Mouse (Mus musculus) kidney, embryonic 16.5 days (tissue): ENCODE results near the gene Arl4d. TPM values are rescaled to one million over a fixed set of nuclear protein-coding genes. Genes with fewer than 3 reads are reported as not detected.
"Not testable (repeated sequence)": the region's sequence is repeated elsewhere in the genome, so short reads cannot be mapped to it uniquely, and the experiment has no call there.

ENCODE experiments used
- ATAC-seq: fragments of 200-750 bp; cut with Nextera tagmentation; 2 replicates; pipeline ENCODE4 v1.8.0; 2017; ENCODE audit warnings: moderate TSS enrichment; ENCODE audit not compliant: low FRiP score, low TSS enrichment
- H3K27ac ChIP-seq: fragments of 300-500 bp; sonication (generic); 2 replicates; pipeline ENCODE4 v1.5.1; 2014; ENCODE audit warnings: low read length
- H3K27me3 ChIP-seq: fragments of 300-500 bp; sonication (generic); 2 replicates; pipeline ENCODE4 v1.6.1; 2014; ENCODE audit warnings: low read length, control low read depth, mixed read lengths; ENCODE audit not compliant: insufficient read depth
- H3K36me3 ChIP-seq: fragments of 300-500 bp; sonication (generic); 2 replicates; pipeline ENCODE4 v1.6.1; 2014; ENCODE audit warnings: low read length, control low read depth, mixed read lengths; ENCODE audit not compliant: insufficient read depth
- H3K4me1 ChIP-seq: fragments of 300-500 bp; sonication (generic); 2 replicates; pipeline ENCODE4 v1.6.1; 2014; ENCODE audit warnings: low read length, control low read depth, mixed read lengths; ENCODE audit not compliant: insufficient read depth
- H3K4me2 ChIP-seq: fragments of 300-500 bp; sonication (generic); replicated peaks from 2 replicates; pipeline ENCODE4 v1.6.1; 2014; ENCODE audit warnings: low read depth, low read length
- H3K4me3 ChIP-seq: fragments of 300-500 bp; sonication (generic); 2 replicates; pipeline ENCODE4 v1.5.1; 2014; ENCODE audit warnings: mild to moderate bottlenecking, low read length
- H3K9ac ChIP-seq: fragments of 300-500 bp; sonication (generic); replicated peaks from 2 replicates; pipeline ENCODE4 v1.6.1; 2014; ENCODE audit warnings: low read length
- H3K9me3 ChIP-seq: fragments of 300-500 bp; sonication (generic); 2 replicates; pipeline ENCODE4 v1.6.1; 2016; ENCODE audit warnings: low read length, control low read depth
- WGBS: fragments of 180-500 bp; shearing (Covaris S2); extraction: QIAGEN DNeasy Blood & Tissue Kit; methylation state at CpG from one replicate; pipeline ENCODE4 v1.1.7; 2014; 5-methylcytosine and 5-hydroxymethylcytosine counted together
- polyA plus RNA-seq: library from polyadenylated mRNA; unstranded; fragments of >200 nt; fragmentation: Nextera tagmentation; extraction: Ambion mirVana; gene quantifications from 2 replicates; pipeline ENCODE4 v1.2.1, GENCODE M21; 2015

Arl4d gene
- polyA plus RNA-seq: 5.1 and 6.4 TPM in 2 replicates

GRCm38 (mm10) chr11:101664825-101665635 lies at the start of gene Arl4d:
Arl4d (plus strand) TSS chr11:101665541.
- peak within 1 kb of the TSS; percentile 65 for H3K27ac ChIP-seq
- no peaks in the 10 kb centered on the region for H3K36me3 ChIP-seq
- peaks cover 8% of the 10 kb centered on the region for H3K4me1 ChIP-seq
- 6% methylated on average over 34 of the region's 34 CpGs for WGBS
- H3K9me3 ChIP-seq: no peaks in the 10 kb centered on the region
- peak within 1 kb of the TSS; percentile 66 for H3K4me3 ChIP-seq
- peak; percentile 93 for ATAC-seq
- H3K9ac ChIP-seq: peak within 1 kb of the TSS; percentile 75
- H3K27me3 ChIP-seq: 0 out of 2 replicates have a peak, but pooled peaks cover 4% of the 10 kb centered on the region
- H3K4me2 ChIP-seq: peak within 1 kb of the TSS; percentile 93

DNA sequence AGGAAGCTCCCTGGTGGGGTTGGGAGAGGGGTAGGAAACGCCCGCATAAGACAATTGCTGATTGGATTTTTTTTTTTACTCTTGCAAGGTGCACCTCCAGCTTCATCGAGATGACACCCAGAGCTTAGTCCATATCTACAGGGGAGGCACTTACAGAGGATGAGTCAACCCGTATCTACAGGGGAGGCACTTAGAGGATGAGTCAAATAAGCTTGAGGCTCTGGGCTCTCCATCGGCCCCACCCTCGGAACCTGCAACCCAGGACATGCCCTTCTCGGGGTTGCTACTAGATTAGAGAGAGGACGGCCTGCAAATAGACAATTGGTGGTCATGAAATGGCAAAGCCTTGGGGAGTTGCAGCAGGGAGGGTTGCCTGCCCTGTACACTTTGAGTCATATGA lies 49.2 kb upstream of the Arl4d start:
- Histone ChIP-seq H3K9ac (no peak overlapping the region), H3K4me2 (no peak overlapping the region), H3K27me3 (no peaks in the 10 kb centered on the region), H3K27ac (no peak overlapping the region), H3K4me3 (no peak overlapping the region), H3K9me3 (no peaks in the 10 kb centered on the region), H3K36me3 (no peaks in the 10 kb centered on the region), H3K4me1 (peaks cover 6% of the 10 kb centered on the region; the same call in 1 of the 2 replicates)
- ATAC-seq: no peak
- 88% methylated on average over 8 of the region's 8 CpGs for WGBS

DNA sequence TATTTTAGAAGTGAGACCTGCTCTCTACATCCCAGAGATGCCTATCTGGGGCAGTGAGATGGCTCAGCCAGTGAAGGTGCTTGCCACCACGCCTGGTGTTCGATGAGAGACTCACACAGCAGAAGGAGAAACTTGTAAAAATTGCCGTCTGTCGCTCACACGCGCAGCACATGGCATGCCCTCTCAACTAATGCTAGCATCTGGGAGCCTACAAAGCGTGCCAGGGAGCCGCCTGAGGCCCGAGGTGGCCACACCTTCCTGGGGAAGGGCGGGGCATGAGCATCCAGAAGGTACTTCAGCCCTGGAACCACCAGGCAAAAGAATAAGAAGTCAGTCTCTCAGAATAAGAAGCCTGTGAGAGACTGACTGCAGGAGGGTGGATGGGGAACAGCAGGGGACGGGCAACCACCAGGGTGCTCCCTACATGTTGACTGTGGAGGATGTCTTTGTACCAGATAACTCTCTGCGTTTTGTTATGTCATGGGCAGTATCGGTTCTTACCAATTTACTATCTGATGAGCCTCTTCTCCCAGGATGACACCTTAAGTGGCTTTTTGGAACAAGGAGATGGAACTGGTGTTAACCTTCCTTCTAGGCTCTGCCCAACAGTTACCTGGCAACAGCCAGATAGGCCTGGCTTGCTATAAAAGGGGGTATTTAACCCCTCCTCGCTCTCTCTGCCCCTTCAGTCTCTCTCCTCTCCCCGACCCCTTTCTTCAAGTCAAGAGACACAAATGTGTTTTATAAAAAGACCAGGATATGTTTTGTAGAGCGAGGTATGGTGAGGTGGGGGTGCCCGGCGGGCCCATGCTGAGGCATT lies 48.2 kb upstream of the Arl4d start:
- Histone ChIP-seq H3K4me3 (no peak overlapping the region), H3K36me3 (no peaks in the 10 kb centered on the region), H3K27me3 (no peaks in the 10 kb centered on the region), H3K4me1 (peaks cover 6% of the 10 kb centered on the region; the same call in 1 of the 2 replicates), H3K4me2 (no peak overlapping the region), H3K9me3 (no peaks in the 10 kb centered on the region), H3K27ac (no peak overlapping the region), H3K9ac (no peak overlapping the region)
- 25% methylated on average over 18 of the region's 18 CpGs for WGBS
- no peak for ATAC-seq

- no peaks in the 10 kb centered on the region for H3K9me3 ChIP-seq
- no peak overlapping the region for H3K27ac ChIP-seq
- H3K27me3 ChIP-seq: no peaks in the 10 kb centered on the region
- H3K9ac ChIP-seq: no peak overlapping the region
- WGBS: 15% methylated on average over 8 of the region's 8 CpGs
- peaks cover 6% of the 10 kb centered on the region; the same call in 1 of the 2 replicates for H3K4me1 ChIP-seq
- no peaks in the 10 kb centered on the region for H3K36me3 ChIP-seq
- H3K4me2 ChIP-seq: peak overlapping the region; percentile 25; the same call in 1 of the 2 replicates
- no peak overlapping the region for H3K4me3 ChIP-seq
- peak; percentile 63; the same call in 1 of the 2 replicates for ATAC-seq
These were observed 47.5 kb upstream of the Arl4d start for GRCm38 (mm10) chr11:101617849-101618248.

- Histone ChIP-seq H3K36me3 (no peaks in the 10 kb centered on the region), H3K9me3 (no peaks in the 10 kb centered on the region), H3K4me2 (no peak overlapping the region), H3K9ac (no peak overlapping the region), H3K4me3 (no peak overlapping the region), H3K27ac (no peak overlapping the region), H3K27me3 (no peaks in the 10 kb centered on the region), H3K4me1 (peaks cover 6% of the 10 kb centered on the region; the same call in 1 of the 2 replicates)
- no peak for ATAC-seq
- 80% methylated on average over 3 of the region's 3 CpGs for WGBS
These were observed 46.7 kb upstream of the Arl4d start for GRCm38 (mm10) chr11:101618596-101618995.

- ATAC-seq, H3K4me2 ChIP-seq, H3K4me1 ChIP-seq, H3K4me3 ChIP-seq, H3K27me3 ChIP-seq, H3K27ac ChIP-seq, H3K36me3 ChIP-seq, H3K9ac ChIP-seq, H3K9me3 ChIP-seq: not testable (repeated sequence)
- 74% methylated on average over 11 of the region's 11 CpGs for WGBS
These were observed 45.2 kb upstream of the Arl4d start for GRCm38 (mm10) chr11:101620022-101620655.

DNA sequence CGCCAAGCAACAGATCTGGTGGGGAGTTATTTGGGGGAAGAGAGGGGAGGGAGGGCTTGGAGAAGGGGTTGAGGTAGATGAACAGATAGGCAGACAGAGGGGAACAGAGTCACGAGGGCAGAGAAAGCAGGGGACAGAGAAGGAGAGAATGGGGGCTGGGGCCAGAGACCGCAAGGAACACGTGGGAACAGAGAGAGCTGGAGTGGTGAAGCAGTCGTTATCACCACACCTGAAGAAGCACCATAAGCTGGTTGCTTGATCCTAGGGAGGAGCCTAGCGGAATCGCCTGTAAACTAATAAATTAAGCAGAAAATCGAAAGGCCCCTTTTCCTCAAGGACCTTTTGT lies 38.7 kb upstream of the Arl4d start:
- WGBS: 1% methylated on average over 8 of the region's 8 CpGs
- peak overlapping the region; percentile 78 for H3K9ac ChIP-seq
- no peaks in the 10 kb centered on the region for H3K27me3 ChIP-seq
- no peaks in the 10 kb centered on the region for H3K36me3 ChIP-seq
- H3K9me3 ChIP-seq: no peaks in the 10 kb centered on the region
- peak overlapping the region; percentile 80 for H3K4me2 ChIP-seq
- peak; percentile 11; the same call in 1 of the 2 replicates for ATAC-seq
- peak overlapping the region; percentile 100 for H3K27ac ChIP-seq
- H3K4me3 ChIP-seq: peak overlapping the region; percentile 51
- H3K4me1 ChIP-seq: peaks cover 6% of the 10 kb centered on the region; the same call in 1 of the 2 replicates

GRCm38 (mm10) chr11:101626995-101627856 lies 38.1 kb upstream of the Arl4d start, which contains the start of gene Rdm1:
Rdm1 (plus strand) TSS chr11:101627195.
- Histone ChIP-seq H3K36me3 (no peaks in the 10 kb centered on the region), H3K27ac (peak within 1 kb of the TSS; percentile 100), H3K4me1 (peaks cover 6% of the 10 kb centered on the region; the same call in 1 of the 2 replicates), H3K4me3 (peak within 1 kb of the TSS; percentile 66), H3K9ac (peak within 1 kb of the TSS; percentile 94), H3K9me3 (no peaks in the 10 kb centered on the region), H3K4me2 (peak within 1 kb of the TSS; percentile 80), H3K27me3 (no peaks in the 10 kb centered on the region)
- WGBS: under 1% methylated on average over 32 of the region's 34 CpGs
- ATAC-seq: peak; percentile 97
